Mouse (Mus musculus) lung, postnatal 4 days (tissue): ENCODE results near the gene Wdr82.

Experiments used
- DNase-seq, 2 experiments: peaks; one replicate each; pipeline ENCODE4 v3.0.0; 2021

Wdr82 gene

DNA sequence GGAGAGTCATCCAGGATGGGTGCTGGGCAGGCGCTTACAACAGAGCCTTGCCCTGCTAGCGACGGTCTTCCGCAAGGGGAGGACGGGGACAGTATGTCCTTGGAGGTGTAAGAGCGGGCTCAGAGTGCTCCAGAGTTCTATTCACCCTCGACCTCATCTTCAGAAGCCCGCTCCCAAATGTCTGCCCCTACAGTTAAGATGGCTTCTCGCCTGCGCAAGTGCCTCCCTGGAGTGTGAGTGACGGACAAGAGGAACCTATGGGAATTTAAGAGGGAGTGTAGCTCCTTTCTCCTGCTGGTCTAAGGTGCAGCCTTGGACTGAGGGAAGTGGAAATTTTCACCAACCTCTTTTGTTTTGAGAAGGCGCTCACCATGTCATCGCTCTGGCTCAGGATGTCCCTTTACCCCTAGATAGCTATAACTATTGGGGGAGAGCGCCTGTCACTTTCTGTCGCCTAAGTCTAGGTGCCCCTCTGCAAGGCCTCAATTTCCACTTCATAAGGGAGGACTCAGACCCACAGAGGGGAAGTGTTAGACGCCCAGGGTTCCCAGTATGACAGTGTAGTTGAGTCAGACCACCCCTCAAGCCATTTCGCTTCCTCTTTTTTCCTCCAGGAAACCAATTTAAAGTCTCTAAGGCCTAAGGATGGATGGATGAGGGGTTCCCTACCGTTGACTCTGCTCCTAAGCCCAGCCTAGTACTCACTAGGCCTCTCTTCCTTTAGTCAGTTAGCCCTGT lies 29.0 kb downstream of the Wdr82 start, which contains the start of gene Ppm1m:
Ppm1m (minus strand) TSS at position 212 of the 738 bp plus-strand sequence.
- peak in 1 of 2 experiments; percentile 21 for DNase-seq

DNA sequence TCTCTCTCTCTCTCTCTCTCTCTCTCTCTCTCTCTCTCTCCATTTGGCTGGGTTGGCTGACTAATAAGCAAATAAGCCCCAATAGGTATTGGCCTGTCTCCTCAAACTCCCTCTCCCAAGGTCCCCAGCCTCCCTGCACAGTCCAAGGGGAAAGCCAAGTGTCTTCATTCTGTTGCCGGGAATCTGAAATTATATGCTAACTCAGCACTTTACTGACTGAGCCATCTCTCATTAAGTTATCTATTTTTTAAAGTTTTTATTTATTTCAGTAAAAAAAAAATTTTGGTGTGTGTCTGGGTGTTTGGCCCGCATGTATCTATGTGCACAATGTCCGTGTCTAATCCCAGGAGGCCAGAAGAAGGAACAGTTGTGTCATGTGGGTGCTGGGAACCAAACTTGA lies 31.2 kb downstream of the Wdr82 start:
- peak in 1 of 2 experiments; percentile 10 for DNase-seq

DNA sequence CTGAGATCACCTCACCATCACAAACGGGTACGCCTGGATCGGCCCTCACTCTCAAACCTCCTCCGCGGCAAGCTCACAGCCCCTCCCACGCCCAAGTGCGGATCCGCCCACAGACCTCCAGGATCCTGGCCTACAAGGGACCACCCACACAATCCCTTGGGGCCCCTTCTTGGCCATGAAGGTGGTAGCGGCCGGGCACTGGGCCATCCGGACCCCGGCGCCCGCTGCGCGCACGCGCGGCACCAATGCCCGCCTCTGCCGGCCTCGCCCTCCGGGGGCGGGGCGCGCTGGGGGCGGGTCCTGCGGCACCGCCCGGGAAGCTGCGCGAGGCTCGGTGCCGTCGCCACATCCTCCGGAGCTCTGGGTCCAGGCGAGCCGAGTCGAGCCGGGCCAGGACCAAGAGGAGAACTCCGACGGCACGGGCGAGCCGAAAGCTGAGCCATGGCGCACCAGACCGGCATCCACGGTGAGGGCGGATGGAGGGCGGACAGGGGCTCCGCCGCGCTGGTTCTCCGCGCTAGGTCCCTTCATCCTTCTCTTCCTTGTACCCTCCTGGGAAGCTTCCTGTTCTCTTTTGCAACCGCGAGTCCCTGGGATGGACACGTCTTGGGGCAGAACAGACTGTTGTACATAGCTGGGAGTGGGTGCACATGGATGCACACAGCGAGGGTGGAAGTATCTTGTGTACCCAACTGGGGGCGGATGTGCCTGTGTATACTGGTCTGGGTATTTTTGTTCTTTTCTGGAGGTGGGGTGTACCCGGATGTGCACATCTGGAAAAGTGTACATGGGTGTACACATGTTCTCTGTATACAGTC lies 32.3 kb downstream of the Wdr82 start, which contains the start of gene Twf2:
Twf2 (plus strand) TSS at position 290 of the 818 bp plus-strand sequence.
- DNase-seq = peak; percentile 93 to 98

DNA sequence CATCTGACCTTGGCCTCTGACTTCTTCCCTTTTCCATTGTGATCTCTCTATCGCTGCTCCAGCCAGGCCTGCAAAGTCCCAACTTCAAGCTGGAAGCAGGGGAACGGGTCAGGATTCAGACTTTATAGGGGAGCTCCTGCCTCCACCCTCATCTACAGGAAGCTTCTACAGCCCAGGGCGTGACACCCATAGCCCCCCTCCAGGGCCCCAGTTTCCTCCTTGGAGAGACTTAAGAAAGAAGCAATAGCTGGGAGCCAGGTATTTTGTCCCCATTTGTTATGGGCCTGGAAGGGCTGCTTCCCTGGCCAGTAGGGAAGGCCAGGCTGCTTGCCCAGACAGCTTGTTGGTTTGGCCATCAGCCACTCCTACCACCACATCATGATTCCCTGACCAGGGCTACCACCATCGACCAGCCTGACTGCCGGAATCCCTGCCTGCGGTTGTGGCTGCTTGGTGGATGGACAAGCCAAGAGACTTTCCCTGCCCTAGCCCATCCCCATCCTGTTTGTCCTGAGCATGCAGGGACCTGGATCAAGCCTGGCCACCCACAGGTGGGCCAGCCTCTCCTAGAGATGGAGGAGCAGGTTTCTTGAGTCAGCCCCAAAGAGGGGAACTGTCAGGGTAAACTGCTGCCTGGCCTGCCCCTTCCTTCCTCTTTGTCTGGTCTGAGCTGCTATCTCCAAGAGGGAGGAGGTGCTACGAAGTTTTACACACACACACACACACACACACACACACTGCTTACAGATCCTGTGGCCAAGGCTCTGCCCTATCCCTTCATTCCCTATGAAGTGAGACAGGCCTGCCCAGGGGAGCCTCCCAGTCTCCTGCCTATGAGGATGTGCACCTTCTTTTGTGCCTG lies 33.5 kb downstream of the Wdr82 start:
- DNase-seq = peak; percentile 44 to 45

DNA sequence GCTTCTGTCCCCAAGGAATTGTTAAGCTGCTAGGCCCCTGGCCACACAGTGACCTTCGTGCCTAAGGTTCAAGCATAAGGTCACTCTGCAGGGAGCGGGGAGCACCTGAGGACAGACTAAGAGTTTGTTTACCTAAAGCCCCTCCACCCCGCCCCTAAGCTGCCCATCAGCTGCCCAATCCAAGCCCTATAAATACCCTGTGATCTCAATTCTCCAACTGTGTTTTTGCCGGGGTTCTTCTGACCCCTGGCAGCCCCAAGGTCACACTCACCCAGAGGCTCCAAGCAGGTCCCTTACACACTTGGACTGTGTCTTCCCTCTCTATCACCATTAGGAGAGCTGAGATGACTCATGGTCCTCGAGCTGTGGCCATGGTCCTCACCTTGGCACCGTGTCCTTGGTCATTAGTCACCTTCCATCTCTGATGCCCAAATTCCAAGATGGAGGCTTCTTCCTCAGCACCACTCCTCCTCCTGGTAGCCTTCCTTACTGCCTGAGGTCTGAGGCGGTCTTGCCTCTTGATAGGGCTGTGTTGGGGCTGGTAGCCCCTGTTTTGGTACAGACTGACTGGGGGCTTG lies 35.1 kb downstream of the Wdr82 start:
- no peak for DNase-seq

DNA sequence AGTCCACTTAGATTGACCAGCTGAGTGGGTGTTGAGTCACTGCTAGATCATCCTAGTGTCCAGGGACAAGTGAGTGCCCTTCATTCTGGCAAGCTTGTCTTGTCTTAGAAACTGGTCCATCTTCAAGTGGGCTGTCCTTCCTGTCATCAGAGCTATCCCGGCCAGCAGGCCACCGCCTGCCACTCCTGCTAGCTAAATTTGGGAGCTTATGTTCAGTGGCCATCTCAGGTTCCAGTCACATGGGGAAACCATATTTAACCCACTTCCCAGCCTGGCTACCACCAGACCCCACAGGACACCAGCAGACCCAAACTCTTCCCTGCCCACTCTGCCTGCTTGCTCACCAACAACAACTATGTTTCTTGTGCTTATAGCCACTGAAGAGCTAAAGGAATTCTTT lies 35.8 kb downstream of the Wdr82 start:
- DNase-seq = no peak

DNA sequence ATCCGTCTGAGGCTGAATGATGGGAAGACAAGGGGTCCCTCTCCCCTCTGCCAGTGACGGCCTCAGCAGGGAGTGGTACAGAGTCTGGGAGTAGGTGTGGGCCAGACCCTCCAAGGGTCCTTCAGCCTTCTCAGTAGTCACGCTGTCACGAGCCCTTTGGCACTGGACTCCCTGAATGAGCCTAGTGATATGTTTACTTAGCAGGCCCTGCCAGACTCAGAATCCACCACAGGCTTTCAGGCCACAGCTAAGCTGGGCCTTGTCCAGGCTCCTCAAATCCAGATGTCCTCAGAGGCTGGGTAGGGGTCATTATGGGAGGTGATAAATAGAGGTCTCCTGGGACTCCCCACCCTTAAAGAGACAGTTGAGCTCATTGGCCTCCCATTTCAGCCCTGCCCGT lies 37.5 kb downstream of the Wdr82 start:
- DNase-seq = no peak

DNA sequence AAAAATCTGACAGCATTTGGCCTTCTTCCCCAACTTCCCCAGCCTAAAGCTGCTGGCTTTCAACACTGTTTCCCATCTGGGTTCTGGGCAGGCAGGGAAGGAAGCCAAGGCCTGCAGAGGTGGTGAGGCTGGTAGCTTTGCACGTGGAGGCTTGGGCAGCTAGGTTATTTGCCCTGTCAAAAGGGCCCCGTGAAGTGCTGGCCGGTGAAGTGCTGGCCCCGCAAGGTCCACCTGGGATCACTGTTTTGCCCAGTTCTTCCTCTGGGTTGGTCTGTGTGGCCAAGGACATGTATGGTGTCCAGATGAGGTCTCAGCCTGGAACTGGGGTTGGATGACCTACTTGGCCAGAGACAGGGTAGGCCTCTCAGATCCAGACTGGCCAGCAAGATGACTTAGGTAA lies 39.2 kb downstream of the Wdr82 start:
- no peak for DNase-seq

DNA sequence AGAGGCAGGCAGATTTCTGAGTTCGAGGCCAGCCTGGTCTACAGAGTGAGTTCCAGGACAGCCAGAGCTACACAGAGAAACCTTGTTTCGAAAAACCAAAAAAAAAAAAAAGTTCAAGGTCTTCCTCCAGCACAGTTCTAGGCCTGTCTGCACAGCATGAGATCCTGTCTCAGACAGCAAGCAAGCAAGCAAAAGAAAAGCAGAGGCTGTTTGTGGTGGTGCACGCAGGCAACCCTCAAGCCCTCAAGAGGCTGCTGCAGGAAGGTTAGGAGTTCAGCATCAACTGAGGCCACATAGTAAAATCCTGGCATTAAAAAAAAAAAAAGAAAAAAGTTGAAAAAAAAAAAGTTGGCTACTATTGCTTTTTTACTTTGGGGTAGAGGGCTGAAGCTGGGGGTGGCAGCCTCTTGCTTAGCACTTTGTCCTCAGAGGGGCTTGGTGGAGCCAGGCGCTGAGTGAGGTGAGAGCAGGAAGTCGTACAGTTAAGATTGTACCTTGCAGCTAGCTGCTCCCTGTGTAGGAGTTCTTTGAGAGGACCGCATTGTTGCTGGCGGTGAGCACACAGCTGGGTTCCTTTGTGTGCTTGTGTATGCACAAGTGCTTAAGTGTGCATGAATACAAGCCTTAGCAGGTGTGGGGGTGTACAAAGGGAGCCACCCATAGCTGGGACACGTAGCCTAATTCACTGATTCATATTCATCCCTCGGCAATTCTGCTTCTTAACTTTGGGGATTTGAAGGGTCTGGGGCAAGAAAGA lies 40.3 kb downstream of the Wdr82 start:
- DNase-seq = no peak

DNA sequence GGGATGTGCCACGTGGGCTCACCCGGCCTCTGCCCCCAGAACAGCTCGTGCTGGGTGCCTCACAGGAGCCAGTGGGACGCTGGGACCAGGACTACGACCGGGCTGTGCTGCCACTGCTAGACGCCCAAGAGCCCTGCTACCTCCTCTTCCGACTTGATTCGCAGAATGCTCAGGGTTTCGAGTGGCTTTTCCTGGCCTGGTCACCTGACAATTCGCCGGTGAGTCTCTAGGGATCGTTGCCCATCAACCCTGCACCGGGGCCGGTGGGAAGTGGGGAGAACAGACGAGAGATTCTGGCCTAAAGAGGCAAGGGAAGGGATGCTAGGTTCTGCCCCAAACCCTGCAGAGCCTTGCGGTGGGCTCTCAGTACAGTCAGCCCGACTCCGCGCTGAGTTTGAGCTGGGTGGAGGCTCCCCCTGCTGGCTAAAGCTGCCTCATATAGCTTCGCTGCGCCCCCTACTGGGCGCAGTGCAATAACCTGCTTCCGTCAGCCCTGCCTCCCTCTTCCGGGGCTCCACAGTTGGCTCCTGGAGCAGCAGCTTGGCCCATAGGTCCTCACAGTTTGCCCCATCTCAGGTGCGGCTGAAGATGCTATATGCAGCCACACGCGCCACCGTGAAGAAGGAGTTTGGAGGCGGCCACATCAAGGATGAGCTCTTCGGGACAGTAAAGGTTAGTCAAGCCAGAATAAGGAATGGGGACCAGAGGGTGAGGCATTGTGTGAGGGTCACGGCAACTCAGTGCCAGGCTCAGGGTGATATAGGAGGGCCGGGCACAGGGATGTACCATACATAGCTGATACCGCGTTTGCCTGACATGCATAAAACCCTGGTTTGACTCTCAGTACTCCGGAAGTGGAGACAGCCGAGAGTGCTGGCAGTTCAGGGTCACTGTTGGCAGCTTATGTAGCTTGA lies 41.2 kb downstream of the Wdr82 start:
- peak; percentile 86 to 93 for DNase-seq

DNA sequence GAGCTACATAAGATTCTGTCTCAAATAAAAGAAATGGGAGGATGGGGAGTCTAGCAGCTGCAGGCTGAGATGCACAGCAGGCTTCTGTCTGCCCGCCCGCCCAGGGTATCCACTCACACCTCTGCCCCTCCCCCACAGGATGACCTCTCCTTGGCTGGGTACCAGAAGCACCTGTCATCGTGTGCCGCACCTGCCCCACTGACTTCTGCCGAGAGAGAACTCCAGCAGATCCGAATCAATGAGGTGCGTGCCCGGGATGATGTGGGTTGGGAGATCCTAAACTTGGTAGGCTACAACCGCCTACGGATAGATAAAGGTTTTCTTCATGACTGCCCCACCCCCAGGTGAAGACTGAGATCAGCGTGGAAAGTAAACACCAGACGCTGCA lies 41.9 kb downstream of the Wdr82 start:
- DNase-seq = no peak

DNA sequence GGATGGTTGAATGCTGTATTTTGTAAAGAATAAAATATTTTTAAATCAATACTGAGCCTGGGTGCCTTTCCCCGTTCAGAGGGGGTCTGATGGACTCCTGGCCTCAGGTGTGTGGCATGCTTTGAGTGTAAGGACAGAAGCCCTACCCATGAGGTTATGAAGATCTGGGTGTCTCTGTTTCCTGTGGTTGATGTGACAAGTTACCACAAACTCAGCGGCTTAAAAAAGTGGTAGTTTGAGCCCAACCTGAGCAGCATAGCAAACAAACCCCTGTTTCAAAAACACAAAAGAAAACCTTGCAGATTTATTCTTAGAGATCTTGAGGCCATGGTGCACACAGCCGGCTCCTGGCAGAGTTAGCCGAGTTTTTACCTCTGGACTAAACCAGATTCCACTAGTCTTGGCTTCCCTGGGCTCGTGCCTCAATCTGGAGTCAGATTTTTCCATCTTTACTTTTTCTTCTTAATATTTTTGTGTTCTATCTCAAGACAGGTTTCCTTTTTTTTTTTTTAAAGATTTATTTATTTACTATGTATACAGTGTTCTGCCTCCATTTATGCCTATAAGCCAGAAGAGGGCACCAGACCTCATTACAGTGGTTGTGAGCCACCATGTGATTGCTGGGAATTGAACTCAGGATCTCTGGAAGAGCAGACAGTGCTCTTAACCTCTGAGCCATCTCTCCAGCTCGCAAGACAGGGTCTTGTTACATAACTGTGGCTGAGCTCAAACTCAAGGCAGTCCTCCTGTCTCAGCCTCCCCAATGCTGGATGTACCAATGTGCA lies 44.8 kb downstream of the Wdr82 start:
- no peak for DNase-seq

DNA sequence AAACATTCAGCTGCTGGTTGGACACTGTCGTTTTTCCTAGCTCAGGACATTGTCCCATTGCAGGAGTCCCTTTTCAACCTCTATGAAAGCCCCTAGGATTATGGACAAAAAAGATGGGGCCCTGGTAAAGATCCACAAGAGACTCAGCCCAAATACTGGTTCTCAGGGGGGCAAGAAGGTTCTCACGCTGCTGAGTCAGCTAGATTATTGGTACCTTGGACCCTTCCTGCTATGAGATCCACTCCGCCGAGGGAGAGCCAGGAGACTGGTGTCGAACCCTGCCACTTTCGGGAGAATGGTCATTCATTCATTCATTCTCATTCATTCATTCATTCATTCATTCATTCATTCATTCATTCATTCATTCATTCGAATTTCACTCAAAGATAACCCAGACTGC lies 46.2 kb downstream of the Wdr82 start:
- DNase-seq = no peak

DNA sequence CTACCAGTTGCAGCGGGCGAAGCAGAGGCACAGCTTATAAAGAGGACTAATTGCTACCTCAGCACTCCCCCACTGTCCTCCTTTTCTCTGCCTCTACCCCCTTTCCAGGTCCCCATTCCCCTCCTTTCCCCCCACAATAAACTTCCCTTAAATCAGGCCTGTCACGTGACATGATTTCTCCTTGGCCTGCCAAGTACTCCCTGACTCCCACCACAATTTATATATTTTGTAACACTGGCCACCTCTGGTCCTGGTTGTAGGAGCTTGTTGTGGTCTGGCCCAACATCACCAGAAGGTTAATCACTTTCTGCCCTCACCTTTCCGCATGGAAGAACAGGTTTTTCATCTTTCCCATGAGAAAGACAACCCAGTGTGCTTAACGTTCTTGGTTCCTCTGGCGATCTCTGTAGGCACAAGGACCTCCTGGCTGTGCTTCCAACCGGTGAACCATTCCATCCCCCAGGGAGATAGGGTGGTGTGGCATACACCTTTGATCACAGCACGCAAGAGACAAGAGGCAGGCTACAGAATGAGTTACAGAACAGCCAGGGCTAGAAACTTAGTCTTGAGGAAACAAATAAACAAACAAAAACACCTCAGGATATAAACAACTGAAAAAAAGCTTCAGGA lies 50.3 kb downstream of the Wdr82 start:
- DNase-seq = no peak

DNA sequence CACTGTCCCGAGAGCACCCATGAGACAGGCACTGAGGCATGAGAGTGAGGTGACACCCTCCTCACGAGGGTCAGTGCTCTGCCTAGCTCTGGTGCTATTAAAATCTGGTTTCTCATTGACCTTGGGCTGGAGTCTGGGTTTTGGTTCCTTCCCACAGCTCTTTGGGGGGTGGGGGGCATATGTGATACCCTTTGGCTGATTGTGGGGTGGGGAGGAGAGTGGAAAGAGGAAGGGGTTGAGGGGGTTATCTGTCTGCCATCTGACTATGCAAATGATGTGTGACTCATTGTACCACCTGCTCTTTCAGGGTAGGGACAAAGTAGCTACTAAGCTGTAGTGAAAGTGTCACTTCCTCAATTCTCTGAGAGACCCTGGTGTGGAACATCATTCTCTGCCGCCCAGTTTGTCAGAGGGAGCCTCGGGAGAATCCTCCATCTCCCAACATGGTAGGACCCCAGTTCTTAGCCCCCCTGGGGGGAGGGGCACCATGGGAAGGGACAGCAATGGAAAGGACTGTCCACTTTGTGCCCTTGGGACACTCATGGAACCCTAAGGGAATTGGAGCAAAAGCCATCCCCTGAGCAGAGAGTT lies 51.6 kb downstream of the Wdr82 start, which contains the start of gene Tlr9:
Tlr9 (plus strand) TSS at position 338 of the 591 bp plus-strand sequence.
- DNase-seq = no peak

DNA sequence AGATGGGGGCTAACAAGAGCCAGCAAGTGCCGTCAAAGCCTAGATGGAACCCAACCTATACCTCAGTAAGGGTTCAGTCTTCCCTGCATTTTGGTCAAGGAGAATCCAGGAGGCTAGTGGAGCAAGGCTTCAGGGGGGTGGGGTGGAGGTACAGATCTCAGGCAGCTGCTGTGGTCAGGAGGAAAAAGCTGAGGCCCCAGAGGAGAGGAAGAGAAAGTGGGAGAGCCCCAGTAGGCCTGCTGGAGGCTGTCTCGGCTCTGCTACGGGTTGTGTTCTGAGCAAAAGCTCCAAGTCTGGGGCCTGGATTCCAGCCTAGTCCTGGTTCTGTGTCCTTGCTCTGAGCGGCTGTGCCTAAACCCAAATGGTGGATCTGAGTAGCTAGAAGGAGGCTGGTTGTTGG lies 52.3 kb downstream of the Wdr82 start:
- no peak for DNase-seq

DNA sequence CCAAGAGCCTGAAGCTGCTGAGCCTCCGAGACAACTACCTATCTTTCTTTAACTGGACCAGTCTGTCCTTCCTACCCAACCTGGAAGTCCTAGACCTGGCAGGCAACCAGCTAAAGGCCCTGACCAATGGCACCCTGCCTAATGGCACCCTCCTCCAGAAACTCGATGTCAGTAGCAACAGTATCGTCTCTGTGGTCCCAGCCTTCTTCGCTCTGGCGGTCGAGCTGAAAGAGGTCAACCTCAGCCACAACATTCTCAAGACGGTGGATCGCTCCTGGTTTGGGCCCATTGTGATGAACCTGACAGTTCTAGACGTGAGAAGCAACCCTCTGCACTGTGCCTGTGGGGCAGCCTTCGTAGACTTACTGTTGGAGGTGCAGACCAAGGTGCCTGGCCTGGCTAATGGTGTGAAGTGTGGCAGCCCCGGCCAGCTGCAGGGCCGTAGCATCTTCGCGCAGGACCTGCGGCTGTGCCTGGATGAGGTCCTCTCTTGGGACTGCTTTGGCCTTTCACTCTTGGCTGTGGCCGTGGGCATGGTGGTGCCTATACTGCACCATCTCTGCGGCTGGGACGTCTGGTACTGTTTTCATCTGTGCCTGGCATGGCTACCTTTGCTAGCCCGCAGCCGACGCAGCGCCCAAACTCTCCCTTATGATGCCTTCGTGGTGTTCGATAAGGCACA lies 54.9 kb downstream of the Wdr82 start:
- no peak for DNase-seq

DNA sequence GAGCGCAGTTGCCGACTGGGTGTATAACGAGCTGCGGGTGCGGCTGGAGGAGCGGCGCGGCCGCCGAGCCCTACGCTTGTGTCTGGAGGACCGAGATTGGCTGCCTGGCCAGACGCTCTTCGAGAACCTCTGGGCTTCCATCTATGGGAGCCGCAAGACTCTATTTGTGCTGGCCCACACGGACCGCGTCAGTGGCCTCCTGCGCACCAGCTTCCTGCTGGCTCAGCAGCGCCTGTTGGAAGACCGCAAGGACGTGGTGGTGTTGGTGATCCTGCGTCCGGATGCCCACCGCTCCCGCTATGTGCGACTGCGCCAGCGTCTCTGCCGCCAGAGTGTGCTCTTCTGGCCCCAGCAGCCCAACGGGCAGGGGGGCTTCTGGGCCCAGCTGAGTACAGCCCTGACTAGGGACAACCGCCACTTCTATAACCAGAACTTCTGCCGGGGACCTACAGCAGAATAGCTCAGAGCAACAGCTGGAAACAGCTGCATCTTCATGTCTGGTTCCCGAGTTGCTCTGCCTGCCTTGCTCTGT lies 55.5 kb downstream of the Wdr82 start:
- DNase-seq = peak; percentile 66 to 84
